Mouse (Mus musculus): ENCODE results near the gene Eftud2.
A peak's percentile ranks its signal among the peaks of the same experiment; 100 is the strongest.

The Eftud2 gene

DNA sequence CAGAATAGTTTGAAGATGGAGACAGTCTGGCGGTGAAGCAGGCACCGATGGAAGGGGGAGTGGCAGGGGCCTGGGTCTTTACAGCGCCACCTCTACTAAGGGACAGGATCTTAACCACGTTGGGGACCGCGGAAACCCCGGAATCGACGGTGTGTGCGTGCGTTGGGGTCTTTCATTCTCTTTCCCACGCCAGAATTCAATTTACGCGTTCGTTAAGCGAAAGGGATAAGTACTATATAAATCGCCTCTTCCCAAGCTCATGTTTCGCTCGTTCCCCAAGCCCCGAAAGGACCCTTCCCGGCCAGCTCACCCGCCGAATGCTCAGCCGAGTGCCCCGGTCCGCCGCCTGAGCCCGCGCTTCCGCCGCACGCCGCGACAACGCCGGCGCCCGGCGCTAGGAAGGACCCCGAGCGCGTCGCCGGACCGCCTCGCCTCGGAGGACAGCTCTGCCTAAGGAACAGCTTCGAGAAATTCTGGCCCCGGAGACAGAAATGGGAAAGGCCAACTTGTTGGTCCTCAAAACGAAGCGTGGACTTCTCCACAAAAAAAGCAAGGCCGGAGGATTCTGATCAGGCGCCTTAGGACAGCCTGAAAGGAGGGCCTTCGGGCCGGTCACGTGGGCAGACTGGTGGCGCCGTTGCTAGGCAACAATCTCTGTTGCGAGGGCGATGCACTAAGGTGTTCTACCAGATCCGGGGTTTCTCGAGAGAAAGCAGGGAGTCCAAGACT lies at the start of gene Eftud2, which contains the start of gene Ccdc103:
TSS of gene Eftud2 (minus strand) at position 401 of the 729 bp plus-strand sequence.
TSS of gene Ccdc103 (plus strand) at position 620 of the 729 bp plus-strand sequence.
- DNase-seq (ENCODE audit: low read depth, low spot score) = peak; percentile 94

DNA sequence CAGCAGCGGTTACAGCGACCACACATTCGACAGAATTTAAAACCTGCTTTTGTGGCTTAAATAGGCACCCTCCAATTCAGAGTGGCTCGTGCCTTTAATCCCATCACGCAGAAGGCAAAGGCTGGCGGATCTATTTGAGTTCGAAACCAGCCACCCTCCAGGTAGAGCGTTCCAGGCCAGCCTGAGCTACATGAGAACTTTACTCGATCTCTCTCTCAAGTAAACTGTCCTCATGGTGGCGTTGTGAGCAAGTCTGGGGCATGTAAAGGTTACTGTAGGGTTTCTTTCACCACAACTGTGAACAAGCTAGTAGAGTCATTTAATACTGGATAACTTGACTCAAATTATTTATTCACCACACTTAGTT lies 44.5 kb upstream of the Eftud2 start:
- peak; percentile 75 for DNase-seq (ENCODE audit: low read depth, low spot score)

DNA sequence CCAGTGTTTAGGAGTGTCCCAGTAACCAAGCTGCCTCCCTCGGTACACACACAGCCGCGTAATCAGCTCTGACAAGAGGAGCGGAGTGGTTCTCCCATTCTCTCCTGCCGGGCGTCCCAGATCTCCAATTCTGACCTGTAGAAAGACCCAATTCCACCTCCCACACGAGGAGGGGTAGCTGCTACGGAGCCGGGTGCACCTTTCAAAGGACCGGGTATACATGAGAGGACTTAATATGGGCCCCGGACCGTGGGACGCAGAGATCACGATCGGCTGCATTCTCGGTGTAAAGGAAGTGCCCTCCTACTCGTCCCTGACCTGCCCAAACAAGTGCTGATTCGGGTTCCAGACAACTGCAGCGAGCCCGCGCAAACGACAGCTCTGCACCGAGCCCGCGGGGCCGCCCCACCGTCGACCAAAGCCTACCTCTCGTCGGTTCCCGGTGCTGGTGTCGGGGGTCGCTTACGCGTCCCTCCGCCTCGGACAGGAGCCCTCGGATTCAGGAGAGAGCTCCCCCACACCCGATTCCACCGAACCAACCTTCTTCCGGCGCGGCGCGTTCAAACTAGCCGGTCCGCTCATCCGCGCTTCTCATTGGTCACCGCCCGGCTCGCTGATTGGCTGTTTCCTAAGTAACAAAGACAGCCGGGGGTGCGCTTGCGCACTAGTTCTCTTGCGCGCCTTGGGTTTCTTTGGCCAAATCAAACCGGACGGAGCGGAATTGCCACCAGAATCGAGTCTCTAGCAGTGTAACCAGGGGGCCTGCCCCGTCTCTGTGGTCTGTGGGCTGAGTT lies 44.0 kb upstream of the Eftud2 start, which contains the start of gene Kif18b:
TSS of gene Kif18b (minus strand) at position 568 of the 794 bp plus-strand sequence.
- DNase-seq (ENCODE audit: low read depth, low spot score) = peak; percentile 93

DNA sequence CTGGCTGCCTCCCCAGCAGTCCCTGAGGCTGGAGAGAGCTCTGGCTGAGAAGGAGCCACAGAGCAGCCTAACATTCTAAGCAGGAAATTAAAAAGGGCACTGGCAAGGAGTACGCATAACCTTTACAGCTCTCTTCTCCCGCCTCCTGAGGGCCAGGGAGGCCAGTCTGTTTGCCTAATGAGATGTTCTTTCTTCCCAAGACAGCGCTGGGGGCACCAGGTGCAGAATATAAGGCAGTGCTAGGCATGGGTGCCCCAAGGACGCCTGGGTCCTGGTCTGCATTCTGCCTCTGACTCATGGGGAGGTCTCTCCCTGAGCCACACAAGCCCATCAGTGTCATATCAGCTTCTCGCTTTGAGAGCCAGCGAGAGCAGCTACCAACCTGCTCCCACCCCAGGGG lies 40.7 kb upstream of the Eftud2 start:
- no peak for DNase-seq (ENCODE audit: low read depth, low spot score)

DNA sequence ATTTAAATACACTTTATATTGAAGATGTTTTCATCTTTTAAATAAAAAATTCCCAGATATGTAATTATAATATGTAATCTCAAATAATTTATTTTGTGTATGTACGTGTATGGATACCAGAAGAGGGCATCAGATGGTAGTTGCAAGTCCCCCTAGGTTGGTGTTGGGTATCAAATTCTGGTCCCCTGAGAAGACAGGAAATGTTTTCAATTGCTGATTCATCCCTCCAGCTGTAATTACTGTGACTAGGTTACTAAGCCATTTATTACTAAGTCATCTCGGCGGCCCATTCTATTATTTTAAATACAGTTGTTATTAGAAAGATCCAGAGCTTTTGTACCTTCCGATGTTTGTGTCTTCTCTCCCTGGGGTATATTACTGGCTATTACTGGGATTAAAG lies 37.3 kb upstream of the Eftud2 start:
- no peak for DNase-seq (ENCODE audit: low read depth, low spot score)

DNA sequence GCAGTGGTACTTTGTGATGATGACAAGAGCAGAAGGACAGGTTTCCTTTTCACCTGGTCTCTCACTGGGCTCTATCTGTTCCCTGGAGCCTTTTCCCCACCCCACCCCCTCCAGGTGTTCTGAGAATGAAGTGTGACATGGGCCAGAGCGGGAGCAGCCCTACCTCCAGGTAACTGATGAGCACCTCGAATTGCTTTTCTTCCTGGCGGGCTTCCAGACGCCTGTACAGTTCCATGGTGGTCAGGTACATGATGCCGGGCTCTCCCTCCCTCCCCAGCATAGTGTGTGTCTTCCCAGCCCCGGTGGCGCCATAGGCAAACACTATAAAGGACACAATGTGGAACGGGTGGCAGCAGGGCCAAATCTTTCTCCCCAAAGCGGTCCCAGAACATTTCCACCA lies 34.6 kb upstream of the Eftud2 start:
- no peak for DNase-seq (ENCODE audit: low read depth, low spot score)

DNA sequence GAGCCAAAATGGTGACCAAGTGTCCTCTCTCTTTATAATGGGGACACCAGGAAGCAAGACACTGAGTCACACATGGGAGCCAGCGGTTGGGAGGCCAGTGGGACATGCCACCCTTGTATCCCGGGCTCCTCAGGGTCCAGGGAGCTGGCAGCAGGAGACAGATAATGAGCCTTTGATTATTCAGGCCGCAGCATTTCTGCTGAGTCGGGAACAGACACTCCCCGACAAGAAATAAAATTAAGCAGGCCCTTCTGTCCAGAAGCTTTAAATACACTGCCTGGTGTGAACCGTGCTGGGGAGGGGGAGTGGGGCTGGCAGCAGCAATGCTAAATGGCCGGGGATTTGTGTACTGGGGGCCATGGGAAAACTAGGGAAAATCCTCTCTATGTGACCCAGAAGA lies 30.6 kb upstream of the Eftud2 start:
- DNase-seq (ENCODE audit: low read depth, low spot score) = no peak

DNA sequence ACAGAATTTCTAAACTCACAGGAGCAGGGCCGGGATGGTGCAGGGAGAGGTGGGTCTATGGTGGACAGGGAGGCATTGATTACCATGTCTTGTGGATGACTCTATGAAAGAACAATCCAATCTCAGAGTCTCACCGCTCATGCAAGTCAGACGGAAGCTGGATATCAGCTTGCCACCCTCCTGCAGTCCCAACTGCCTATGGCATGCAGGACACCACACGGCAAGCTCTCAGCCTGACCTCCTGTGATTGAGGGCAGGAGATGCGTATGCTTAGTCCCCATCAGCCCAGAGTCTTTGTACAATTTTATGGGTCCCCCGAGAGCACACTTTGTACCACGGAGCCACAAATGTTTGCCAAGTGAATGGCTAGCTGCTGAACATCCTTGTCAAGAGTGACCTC lies 22.9 kb upstream of the Eftud2 start:
- no peak for DNase-seq (ENCODE audit: low read depth, low spot score)

DNA sequence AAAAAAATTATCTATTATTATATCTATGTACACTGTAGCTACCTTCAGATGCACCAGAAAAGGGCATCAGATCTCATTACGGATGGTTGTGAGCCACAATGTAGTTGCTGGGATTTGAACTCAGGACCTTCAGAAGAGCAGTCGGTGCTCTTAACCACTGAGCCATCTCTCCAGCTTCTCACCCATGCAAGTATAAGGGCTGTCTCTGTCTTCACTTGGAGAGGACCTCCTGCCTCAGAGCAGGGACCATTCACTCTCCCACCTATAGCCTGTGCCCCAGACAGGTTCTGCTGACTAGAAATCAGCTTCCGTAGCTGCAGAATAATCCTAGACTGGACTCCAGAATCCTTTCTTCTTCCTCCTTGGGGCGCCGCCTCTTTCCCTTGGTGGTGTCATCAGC lies 21.3 kb upstream of the Eftud2 start:
- DNase-seq (ENCODE audit: low read depth, low spot score) = no peak

DNA sequence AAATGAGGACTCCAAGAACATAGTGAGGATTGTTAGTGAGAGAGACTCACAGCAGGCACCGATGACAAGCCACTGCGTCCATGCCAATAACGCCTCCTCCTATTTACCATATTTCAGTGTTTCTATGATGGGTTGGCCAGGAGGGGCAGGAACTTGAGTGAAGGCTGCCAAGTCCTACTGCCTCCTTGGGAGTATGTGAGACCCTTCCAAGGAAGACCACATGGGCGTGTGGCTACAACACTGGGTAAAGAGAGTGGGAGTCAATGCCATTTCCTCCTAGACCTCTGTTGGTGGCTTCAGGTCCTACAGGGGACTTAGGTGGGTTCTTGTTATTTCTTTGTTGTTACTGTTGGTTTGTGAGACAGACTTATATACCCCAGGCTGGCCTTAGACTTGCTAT lies 20.4 kb upstream of the Eftud2 start:
- DNase-seq (ENCODE audit: low read depth, low spot score) = no peak

DNA sequence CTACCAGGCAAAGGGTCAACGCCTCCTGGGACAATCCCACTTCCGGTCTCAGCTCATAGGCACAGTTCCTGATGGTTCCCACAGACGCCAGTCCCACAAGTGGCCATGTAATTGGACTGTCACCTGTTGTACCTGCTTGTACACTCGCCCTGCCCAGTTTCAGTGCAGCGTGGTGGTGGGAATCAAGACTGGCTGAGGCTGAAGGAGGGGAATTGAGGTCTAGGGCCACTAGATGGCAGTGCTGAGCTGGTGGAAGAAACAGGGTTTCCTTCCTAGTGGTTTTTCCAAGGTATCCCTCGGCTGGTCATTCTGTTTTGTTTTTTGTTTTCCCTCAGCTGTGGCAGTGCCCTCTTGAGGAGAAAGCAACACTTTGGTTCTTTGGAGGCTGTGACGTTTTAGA lies 20.0 kb upstream of the Eftud2 start, which contains the start of gene Gfap:
TSS of gene Gfap (minus strand) at position 150 of the 400 bp plus-strand sequence.
- DNase-seq (ENCODE audit: low read depth, low spot score) = peak; percentile 59

DNA sequence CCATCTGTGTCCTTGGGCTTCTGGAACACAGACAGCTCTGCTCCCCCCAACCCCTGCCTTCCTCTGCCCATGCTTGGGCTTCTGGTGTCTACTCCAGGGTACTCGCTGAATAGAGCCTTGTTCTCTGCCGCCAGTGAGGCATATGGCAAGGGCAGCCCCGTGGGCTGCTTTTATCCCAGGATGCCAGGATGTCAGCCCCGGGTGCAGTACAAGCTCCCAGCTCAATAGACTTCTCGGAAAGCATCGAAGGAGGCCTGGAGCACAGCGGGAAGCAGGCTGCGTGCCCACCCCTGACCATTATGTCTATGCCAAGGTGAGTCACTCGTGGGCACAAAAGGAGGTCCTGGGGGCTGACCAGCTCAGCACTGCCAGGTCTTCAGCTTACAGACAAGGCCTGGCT lies 17.6 kb upstream of the Eftud2 start:
- no peak for DNase-seq (ENCODE audit: low read depth, low spot score)

DNA sequence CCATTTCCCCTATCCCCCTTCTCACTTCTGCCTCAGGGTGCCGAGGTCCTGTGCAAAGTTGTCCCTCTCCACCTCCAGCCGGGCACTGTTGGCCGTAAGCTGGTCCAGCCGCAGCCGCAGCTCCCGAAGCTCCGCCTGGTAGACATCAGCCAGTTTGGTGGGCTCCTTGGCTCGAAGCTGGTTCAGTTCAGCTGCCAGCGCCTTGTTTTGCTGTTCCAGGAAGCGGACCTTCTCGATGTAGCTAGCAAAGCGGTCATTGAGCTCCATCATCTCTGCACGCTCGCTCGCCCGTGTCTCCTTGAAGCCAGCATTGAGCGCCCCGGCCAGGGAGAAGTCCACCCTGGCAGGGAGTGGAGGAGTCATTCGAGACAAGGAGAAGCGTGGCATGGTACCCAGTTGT lies 15.9 kb upstream of the Eftud2 start:
- DNase-seq (ENCODE audit: low read depth, low spot score) = no peak

DNA sequence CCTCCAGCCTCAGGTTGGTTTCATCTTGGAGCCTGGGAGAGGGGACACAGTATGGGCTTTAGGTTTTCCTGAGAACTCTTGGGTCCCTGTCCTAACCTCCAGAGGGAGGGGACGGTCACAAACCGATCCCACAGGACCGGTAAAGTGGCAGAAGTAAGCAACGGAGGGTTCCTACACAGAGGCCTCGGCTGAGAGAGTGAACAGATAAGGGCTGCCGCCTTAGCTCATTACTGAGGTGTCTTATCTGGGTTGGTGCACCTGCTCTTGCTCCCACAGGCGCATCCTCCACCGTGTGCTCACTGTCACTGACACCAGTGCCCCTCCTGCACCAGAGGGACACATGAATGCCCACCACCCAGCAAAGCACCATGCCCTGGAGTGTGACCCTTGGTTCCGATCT lies 15.0 kb upstream of the Eftud2 start:
- no peak for DNase-seq (ENCODE audit: low read depth, low spot score)

DNA sequence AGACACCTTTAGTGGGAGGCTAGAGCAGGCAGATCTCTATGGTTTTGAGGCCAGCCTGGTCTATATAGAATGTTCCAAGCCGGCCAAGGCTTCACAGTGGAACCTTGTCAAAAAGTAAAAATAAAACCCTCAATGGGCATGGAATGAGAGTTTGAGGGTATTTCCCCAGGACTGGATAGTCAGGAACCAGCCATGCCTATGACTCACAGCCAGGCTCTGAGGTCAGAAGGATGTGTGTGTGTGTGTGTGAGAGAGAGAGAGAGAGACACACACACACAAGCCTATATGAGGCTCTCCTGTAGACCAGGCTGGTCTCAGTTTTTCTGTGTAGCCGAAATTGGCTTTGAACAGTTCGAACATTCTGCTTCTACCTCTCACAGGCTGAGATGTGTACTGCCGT lies 13.9 kb upstream of the Eftud2 start:
- no peak for DNase-seq (ENCODE audit: low read depth, low spot score)

DNA sequence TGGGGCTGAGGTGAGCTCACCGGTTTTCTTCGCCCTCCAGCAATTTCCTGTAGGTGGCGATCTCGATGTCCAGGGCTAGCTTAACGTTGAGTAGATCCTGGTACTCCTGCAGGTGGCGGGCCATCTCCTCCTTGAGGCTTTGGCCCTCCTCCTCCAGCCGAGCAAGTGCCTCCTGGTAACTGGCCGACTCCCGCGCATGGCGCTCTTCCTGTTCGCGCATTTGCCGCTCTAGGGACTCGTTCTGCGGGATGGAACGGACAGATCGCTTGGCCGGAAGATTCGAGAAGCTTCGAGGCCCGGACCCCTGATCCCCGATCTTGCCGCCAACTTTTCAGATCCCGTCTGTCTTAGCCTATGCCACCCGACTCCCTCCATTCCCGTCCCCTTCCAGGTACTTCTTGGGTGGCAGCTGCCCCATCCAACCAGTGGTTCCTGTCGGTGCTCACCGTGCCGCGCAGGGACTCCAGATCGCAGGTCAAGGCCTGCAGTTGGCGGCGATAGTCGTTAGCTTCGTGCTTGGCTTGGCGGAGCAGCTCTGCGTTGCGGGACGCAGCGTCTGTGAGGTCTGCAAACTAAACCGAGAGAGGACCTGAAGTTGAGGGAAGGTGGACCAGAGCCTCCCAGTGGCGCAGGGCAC lies 12.3 kb upstream of the Eftud2 start:
- peak; percentile 71 for DNase-seq (ENCODE audit: low read depth, low spot score)

DNA sequence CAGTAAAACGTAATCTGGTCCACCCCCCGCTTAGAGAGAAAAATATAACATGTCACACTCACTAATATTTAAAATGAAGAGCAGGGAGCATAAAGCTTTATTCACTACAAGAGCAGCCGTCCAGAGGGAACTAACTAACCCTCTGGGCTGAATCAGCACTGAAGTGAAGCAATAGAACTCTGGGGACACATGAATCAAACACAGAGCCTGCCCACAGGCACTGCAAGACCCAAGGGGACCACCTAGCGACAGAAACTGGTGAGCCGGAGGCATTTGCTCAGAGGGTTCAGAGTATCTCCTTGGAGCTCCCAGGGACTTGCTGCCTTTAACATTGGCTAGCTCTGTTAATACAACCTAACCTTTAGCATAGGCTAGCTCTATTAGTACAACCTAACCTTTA lies 9.3 kb upstream of the Eftud2 start:
- no peak for DNase-seq (ENCODE audit: low read depth, low spot score)

DNA sequence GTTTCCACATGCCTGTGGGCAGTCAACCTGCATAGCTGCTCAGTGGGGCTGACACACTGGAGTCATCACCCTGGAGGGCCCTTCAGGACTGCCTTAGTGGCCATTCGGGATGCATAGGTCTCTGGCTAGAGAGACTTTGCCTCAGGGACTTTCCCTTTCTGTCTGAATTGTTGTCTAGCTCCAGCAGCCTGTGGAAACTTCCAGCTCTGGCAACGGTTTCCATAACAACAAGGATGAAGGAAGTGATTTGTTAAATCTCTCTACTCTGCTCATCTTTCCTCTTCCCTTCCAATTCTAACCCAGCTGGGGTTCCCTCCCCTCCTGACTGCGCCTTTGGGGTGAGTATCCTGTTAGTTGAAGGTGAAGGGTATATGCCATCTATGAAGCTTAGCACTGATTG lies 7.3 kb upstream of the Eftud2 start:
- DNase-seq (ENCODE audit: low read depth, low spot score) = no peak

DNA sequence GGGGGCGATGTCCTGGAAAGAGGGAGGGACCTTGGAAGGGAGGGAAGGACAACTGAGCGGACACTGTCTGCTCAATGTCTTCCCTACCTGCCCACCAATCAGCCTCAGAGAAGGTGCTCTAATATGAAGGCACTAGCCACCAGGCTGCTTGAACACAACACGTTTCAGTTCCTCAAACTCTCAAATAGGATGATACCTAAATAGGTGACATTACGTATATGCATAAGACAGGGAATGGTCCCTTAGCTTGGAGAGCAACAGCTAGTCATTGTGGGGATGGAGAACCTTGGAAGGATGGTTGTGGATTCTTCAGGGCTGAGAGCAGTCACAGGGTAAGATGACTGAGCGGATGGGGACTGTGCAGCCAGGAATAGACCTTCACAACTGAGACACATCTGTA lies 6.6 kb upstream of the Eftud2 start:
- no peak for DNase-seq (ENCODE audit: low read depth, low spot score)

DNA sequence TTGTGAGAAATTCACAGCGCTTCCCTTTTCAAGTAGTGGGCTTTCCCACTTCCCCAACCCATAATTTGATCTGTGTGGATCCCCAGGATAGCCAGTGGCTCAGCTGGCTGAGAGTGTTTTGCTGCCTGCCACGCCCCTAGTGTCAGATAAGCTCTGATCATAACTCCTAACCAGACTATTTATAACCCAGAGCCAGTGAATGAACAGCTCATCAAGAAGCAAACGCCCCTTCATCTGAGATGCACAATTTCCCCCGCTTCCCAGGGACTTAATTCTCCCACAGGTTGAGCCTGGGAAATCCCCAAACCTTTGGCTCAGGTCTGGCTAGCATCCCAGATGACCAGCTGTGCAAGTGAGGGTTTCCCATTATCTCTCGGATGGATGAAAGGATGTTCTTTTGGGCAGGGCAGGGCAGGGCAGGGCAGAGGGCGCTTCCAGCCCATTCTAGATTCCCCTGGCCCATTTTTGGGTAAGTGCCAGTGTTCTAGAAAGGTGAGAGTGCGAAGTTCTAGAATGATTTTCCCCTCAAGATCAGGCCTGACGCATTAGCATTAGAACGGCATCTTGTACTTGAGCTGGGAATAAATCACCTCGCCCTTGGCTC lies 3.9 kb upstream of the Eftud2 start, which contains the start of gene Fam187a:
TSS of gene Fam187a (plus strand) at position 554 of the 604 bp plus-strand sequence.
- no peak for DNase-seq (ENCODE audit: low read depth, low spot score)

DNA sequence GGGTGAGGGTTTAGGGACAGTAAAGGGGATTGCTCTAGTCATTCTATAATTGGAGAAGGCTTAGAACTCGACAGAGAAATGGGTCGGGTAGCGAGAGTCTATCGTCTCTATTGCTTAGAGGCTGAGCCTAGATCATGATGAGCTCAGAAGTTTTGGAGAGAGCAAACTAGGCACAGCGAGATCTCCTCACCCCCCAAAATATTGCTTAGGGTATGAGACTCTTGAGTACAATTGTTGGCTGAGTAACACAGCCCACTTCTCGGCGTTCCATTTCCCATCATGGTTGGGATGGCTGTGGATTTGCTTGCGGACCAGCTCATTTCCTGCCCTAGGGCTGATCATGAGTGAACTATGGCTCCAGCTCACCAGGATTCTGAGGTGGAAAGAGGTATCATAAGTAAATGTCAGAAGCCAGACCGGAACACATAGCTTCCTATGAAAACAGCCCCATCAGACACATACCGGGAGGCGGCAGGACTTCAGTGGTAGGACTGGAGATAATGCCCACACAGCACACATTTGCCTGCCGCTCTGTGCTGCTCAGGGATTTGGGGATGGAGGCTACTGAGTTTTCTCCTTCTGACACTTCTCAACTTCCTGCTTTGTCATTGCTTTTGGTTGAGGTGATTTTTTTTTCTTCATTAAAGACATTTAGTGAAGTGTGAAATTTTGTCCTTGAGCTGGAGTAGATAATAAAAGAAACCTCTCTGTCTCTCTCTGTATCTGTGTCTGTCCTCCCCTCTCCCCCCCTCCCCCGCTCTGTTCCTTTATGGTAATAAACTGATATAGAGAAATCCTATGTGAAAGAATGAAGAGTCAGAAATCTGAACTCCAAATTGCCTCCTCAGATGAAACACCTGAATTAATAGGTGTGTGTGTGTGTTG lies 771 bp upstream of the Eftud2 start:
- DNase-seq (ENCODE audit: low read depth, low spot score) = peak; percentile 40
